Comparison of ENCODE assay signal across 8 mouse cellular contexts in the genomic region with DNA sequence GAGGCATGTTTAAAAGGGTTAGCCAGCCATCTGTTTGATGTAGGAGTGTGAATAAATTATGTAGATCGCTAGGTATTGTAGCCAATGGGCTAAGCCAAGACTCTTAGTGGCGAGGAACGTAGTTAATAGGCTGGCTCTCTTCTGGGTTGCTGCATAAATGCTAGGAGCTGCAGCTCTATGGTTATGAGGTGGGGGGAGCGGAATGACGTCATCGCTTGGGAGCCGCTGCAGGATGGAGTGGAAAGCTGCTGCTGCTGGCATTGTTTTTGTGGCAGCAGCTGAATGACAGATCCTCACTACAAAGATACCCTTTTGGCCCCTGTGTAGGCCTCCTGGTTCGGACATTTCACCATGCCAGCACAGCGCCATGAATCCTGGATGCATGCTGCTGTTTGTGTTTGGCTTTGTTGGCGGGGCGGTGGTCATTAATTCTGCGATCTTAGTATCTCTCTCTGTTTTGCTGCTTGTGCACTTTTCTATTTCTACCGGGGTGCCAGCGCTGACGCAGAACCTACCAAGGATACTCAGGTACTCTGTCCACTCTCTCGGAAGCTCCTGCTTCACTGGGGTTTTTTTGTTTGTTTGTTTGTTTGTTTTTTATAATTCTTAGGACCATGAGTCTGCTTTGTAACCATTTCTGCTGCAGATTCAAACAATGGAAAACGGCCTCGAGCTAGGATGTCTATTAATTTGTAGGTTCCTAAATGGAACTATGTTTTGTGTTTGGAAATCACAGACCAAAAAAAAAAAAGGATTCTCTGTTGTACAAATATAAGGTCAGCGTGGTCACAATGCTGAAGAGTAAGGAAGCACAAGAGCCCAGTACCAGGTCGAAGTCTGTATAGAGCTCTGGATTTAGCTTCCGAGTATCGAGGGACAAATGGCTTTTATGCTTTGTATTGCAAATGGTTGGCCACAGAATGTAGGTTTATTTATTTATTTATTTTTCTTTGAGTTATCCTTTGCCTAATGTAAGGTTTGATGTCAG. TPM values are rescaled to one million over a fixed set of nuclear protein-coding genes. Genes with fewer than 3 reads are reported as not detected.
DNase-seq lines count a peak whose midpoint lies in the region; ATAC-seq and TF ChIP-seq lines count a peak whose summit lies in the region.

No protein-coding gene starts in this region.

- H3K4me1 ChIP-seq in liver, embryonic 15.5 days (replicated peaks) = peaks cover 11% of the 10 kb centered on the region
- no peaks in the 10 kb centered on the region for H3K4me1 ChIP-seq in olfactory bulb, adult 2 months (ENCODE audit: control insufficient read depth, insufficient read depth, low read length)

- no peak overlapping the region for H3K27ac ChIP-seq in liver, embryonic 15.5 days (replicated peaks)
- peak overlapping the region; percentile 94 for H3K27ac ChIP-seq in olfactory bulb, adult 2 months (ENCODE audit: insufficient read depth, low read depth, low read length)

- no peak for TF ChIP-seq CTCF in Patski (IDR thresholded peaks at IDR 0.05)
- TF ChIP-seq CTCF in olfactory bulb, adult 2 months (IDR thresholded peaks at IDR 0.05; ENCODE audit: insufficient read depth, low read depth, low read length) = no peak

- TF ChIP-seq POLR2A in olfactory bulb, adult 2 months (IDR thresholded peaks at IDR 0.05; ENCODE audit: insufficient read depth, low read depth, low read length) = peak; percentile 55; the same call in 1 of the 2 replicates

- H3K27me3 ChIP-seq in Patski = no peaks in the 10 kb centered on the region
- H3K27me3 ChIP-seq in liver, embryonic 15.5 days = no peaks in the 10 kb centered on the region

- WGBS in liver, embryonic 15.5 days (ENCODE audit: insufficient replicate concordance) = 39% methylated on average over 22 of the region's 22 CpGs
- WGBS in olfactory bulb, adult 2 months = 4% methylated on average over 22 of the region's 22 CpGs

- CTCF ChIA-PET in Patski (lab: Charles Lee) = interaction anchor here (1.0 to 2.3 kb wide), 2 partner anchors 8 to 48 kb away, joined by 3 to 12 read pairs; no protein-coding TSS in a partner anchor

- H3K9me3 ChIP-seq in liver, embryonic 15.5 days (replicated peaks) = no peaks in the 10 kb centered on the region

- in situ Hi-C loops in Patski (cut with MboI; ENCODE audit: low pct_unique_long_range_greater_than_20kb) = no loop called here

- ATAC-seq in Patski = no peak
- peak; percentile 98 for ATAC-seq in frontal cortex, adult (ENCODE audit: low TSS enrichment)
- ATAC-seq in liver, embryonic 15.5 days (ENCODE audit: insufficient read depth) = peak; percentile 65

- POLR2A ChIA-PET in Patski (lab: Charles Lee) = no interaction called here

- H3K9ac ChIP-seq in liver, embryonic 15.5 days = no peak overlapping the region

- peak overlapping the region; percentile 49 for H3K4me2 ChIP-seq in liver, embryonic 15.5 days

- peaks cover 9% of the 10 kb centered on the region; the same call in 1 of the 2 replicates for H3K36me3 ChIP-seq in liver, embryonic 15.5 days (replicated peaks)

- H3K4me3 ChIP-seq in liver, embryonic 15.5 days (replicated peaks) = peak overlapping the region; percentile 20
- H3K4me3 ChIP-seq in olfactory bulb, adult 2 months (ENCODE audit: insufficient read depth, low read depth, low read length) = peak overlapping the region; percentile 79

- intact Hi-C loops in heart, postnatal 25 days (cut with DNase I) = loop anchor here (5.0 kb wide), 1 partner anchor 77 kb away; a partner anchor contains a TSS

- DNase-seq in Patski (ENCODE audit: low read depth, low spot score) = peak; percentile 4
- DNase-seq in cerebellum, adult 9-11 months = peak; percentile 96
- peak; percentile 52 for DNase-seq in heart, postnatal 25 days (ENCODE audit: low spot score)
- DNase-seq in layer of hippocampus, adult 11-12 months (ENCODE audit: low spot score) = peak; percentile 93
- no peak for DNase-seq in T-cell, adult 2 months (ENCODE audit: low spot score)

RNA-seq across cellular contexts. Expression of a gene that starts 48.4 kb away (rescaled TPM):
- polyA plus RNA-seq in Patski (2021) = 64.7 TPM
- total RNA-seq in heart, postnatal 25 days (2021) = 100 to 1,000 TPM; 132 to 139 TPM
- polyA plus RNA-seq in liver, embryonic 15.5 days (2015; fragmentation: Nextera tagmentation; extraction: Ambion mirVana) = 9.2 and 10.4 TPM in 2 replicates
- polyA plus RNA-seq in olfactory bulb, adult 2 months (2012; ENCODE audit: insufficient read depth, insufficient read length, low replicate concordance, missing spikeins) = 93.3 and 117 TPM in 2 replicates
